Mouse (Mus musculus) A20 (cell line): ENCODE data around the gene Oxsr1.
"Not testable (repeated sequence)": the region's sequence is repeated elsewhere in the genome, so short reads cannot be mapped to it uniquely, and the experiment has no call there.

Source experiments
- DNase-seq: peaks from one replicate; pipeline ENCODE4 v3.0.0-alpha.2; 2011; ENCODE audit warnings: low read depth, low spot score

The Oxsr1 gene

DNA sequence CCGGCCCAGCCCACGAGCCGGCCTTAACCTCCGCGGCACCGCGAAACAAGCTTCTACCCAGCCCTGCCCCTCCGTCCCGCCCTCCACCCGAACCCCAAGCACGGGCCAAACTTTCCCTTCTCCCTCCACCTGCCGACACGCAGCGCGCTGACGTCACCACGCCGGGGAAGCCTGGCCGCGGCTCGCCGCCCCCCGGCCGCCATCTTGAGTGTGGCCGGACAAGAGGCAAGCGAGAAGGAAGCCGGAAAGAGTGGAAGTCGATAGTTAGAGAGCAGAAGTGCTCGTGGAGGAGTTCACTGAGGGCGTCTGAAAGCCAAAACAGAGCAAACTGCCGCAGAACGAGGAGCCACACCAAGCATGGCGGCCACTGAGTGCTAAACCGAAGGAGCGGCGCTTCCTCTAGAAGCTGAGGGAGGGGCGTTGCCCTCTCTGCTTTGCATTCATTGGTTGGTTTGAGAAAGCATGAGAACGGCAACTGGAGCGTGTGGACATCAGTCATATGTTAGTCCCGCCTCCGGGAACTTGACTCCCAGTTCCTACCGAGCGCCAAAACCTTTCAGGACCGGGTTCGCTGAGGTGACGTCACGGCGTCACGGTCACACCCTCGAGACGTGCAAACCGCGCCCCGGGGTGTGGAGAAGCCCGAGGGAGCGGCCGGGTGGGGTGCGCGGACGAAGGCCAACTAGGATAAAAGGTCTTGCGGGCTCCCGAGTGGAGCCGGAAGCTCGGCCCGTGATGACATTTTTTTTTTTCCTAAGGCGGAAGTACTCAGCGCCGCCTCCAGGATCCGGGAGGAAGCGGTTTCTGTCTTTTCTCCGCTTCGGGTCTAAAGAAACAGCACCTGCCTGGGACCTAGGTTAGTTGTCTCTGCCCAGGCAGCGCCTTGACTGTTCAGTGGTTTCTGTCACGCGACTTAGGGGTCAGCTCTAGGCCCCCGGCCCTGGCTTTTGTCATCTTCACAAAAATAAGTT lies at the start of gene Oxsr1:
Gene Oxsr1 (minus strand): TSS at position 139 of the 971 bp plus-strand sequence.
- peak; percentile 100 for DNase-seq

GRCm38 (mm10) chr9:119371251-119371650 lies 49.0 kb upstream of the Oxsr1 start:
- no peak for DNase-seq

GRCm38 (mm10) chr9:119370770-119371169 lies 48.5 kb upstream of the Oxsr1 start:
- DNase-seq, result not testable (repeated sequence)

- no peak for DNase-seq
Observed at GRCm38 (mm10) chr9:119368367-119368766, 46.1 kb upstream of the Oxsr1 start.

- DNase-seq, result no peak
Observed at GRCm38 (mm10) chr9:119365284-119365683, 43.1 kb upstream of the Oxsr1 start, which contains the start of gene Slc22a14. Gene Slc22a14 (minus strand): TSS chr9:119365553.

DNA sequence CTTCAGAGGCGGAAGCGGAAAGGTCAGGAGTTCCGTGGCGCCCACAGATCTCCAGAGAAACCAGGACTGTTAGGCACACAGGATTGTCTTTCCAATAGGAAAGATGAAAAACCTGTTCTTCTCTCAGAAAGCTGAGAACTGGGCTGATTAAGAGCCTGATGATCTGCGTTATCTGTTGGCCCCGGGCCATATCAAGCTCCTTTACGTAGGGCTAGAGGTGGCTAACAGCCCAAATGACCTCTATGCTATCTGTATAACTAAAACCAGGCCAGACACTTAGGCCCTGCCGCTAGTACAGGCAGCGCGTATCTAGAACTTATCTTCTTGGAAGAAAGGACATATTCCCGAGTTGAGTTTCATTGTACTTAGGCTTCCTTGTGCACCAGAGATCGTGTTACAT lies 41.0 kb upstream of the Oxsr1 start:
- no peak for DNase-seq

- no peak for DNase-seq
Observed at GRCm38 (mm10) chr9:119361416-119361815, 39.2 kb upstream of the Oxsr1 start.

GRCm38 (mm10) chr9:119358058-119358429 lies 35.8 kb upstream of the Oxsr1 start:
- DNase-seq, result peak; percentile 42

GRCm38 (mm10) chr9:119357331-119358057 lies 35.3 kb upstream of the Oxsr1 start, which contains the start of gene Xylb:
Gene Xylb (plus strand): TSS chr9:119357381.
- peak; percentile 94 for DNase-seq

DNA sequence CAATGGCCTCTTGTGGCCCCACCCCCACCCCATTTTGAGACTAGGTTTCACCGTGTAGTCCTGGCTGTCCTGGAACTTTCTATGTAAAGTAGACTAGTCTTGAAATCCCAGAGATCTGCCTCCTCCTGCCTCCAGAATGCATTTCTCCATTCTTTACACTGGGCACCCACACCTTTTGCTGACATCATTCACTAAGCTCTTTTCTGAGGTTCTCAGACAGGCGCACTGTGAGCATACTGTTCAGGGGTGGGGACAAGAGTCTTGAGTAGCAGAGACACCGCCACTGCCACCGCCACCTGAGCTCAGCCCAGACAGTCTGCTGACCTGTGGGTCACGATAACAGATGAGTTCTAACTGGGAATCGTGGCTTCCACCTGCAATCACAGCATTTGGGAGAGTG lies 33.7 kb upstream of the Oxsr1 start:
- no peak for DNase-seq

- DNase-seq, result no peak
Observed at GRCm38 (mm10) chr9:119353926-119354325, 31.7 kb upstream of the Oxsr1 start.

- DNase-seq, result peak; percentile 70
Observed at GRCm38 (mm10) chr9:119352060-119352459, 29.8 kb upstream of the Oxsr1 start.

DNA sequence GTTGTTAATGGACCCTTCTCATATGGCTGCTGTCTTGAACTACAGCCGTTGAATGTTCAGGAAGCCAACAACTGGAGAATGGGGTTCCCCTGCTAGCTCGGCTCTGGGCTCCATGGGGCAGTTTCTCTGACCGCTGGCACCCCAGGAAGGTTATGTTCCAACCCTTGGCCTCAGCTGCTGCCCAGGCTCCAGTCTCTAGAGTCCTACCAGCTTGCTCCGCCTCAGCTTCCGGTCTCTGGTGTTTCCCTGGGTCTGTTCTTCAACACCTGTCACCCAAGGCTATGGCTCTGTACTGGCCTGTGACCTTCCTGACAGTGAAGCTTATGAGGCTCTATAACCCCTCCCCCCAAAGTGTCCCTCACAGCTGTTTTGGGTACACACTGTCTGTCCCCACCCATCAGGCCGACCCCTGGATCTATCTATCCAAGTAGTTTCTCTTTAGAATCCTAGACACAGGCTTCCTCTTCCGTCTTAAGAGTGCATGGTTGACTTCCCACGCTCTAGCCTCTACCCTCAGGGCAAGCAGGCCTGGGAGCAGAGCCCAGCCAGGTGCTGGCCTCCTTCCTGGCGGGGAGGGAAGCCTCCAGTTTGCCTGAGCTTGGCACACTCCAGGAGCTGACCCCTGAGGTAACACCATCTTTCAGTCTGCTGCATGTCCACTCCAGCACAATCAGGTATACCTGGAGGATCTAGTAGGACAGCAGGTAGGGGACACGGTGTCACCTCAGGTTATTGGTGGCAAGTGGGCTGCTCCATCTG lies 28.9 kb upstream of the Oxsr1 start:
- no peak for DNase-seq

DNA sequence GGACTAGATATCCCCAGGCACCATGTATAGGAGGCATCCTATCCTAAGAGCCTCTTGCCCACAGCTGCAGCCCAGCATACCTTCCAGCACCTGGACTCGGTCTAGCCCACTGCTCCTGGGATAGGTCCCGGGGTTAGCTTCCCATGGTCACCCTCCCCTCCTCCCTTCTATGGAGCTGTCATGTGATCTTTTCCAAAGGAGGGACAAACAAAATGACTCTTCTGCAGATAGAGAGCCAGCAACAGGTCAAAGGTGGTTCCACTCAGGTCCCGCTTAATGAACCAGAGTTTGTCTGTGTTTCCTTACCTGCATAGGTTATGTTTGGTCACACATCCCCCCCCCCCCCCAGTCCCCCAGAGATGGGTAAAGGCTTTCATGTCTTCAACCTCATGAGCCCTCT lies 28.3 kb upstream of the Oxsr1 start:
- no peak for DNase-seq

DNA sequence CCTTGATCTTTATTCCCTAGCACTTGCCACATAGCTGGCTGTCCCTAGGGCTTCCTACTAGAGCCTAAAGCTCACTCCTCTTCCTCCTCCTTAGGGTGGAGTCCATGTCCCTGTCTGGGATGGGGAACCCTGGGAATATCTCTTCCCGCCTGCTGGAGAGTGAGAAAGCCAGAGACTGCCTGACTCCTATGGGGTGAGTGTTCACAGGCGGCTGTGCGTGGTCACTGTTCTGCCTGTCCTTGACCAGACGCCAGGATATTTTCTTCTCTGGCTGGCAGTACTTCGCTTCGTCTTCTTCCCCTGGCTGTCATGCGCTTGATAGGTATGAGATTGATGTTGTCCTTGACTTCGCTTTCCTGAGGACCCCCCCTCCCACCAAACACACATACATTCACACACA lies 24.1 kb upstream of the Oxsr1 start:
- DNase-seq, result no peak

DNA sequence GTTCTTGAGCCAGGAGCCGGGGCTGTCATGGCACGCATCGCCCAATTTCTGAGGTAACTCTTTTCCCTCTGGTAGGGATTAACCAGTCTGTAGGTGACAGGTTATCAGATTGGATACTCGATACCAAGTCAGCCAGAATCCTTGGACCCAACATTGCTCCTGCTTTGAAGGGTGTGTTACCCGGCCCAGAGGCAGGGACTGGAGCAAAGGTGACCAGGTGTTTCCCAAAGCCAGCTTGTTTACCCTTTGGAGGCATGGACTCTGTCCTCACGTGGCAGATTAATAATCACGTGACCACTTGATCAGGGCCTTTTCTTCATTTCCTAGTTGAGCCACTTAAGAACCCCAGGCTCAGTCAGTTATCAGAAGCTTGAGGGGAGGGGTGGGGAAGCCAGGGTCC lies 20.5 kb upstream of the Oxsr1 start:
- no peak for DNase-seq

GRCm38 (mm10) chr9:119340909-119341816 lies 18.9 kb upstream of the Oxsr1 start, which contains the start of gene Myd88:
Gene Myd88 (minus strand): TSS chr9:119341411.
- peak; percentile 98 for DNase-seq

GRCm38 (mm10) chr9:119340212-119340580 lies 18.0 kb upstream of the Oxsr1 start:
- no peak for DNase-seq

DNA sequence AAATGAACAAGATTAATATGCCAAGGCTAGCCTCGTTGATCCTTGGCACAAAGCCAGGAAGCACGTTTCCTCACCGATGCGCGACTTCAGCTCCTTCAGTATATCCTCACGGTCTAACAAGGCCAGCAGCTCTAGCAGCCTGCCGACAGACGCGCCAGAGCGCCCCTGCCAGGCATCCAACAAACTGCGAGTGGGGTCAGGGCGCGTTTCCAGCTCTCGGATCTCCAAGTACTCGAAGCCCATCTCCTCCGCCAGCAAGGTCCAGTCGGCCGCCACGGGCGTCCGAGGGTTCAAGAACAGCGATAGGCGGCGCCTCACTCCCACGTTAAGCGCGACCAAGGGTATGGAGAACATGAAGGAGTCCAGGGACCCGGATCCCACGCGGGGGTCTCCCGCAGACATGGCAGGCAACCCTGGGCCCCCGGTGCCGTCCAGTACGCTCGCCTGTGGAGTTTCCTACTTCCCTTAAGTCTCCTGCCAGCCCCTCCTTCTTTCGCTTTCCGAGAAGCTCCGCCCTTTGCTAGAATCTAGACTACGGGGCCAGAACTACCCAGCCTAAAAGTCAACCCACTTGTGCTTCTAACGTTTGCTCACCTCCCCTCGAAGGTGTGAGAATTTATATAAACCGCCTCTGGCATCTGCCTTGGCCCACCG lies 17.5 kb upstream of the Oxsr1 start, which contains the start of gene Acaa1a:
Gene Acaa1a (plus strand): TSS at position 119 of the 654 bp plus-strand sequence.
- DNase-seq, result peak; percentile 90

DNA sequence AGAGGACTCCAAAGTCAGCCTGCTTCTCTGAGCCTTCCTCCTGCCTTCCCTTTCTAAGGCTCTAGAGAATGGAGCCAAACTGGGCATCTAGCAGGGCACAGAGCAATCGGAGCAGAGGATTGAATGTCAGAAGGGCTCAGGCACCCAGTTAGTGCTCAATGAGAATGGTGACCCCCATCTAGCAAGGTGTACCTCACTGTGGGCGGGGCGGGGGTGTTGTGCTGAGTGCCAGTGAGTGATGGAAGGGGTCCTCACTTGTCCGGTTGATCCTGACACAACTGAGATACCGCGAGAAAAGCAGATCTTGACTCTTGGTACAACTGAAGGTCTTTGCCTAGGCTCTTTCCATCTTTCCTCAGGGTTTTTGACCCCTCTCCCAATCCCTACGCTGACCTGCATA lies 16.9 kb upstream of the Oxsr1 start:
- no peak for DNase-seq
